Mouse (Mus musculus): ENCODE results near the gene Trpc4ap. TPM values are rescaled to one million over a fixed set of nuclear protein-coding genes. Genes with fewer than 3 reads are reported as not detected.

Gene Trpc4ap
- polyA plus RNA-seq, 2 experiments: 37.3 to 44.7 TPM

GRCm38 (mm10) chr2:155681194-155681593 lies 11.0 kb downstream of the Trpc4ap start:
- 46% methylated on average over 8 of the region's 8 CpGs for WGBS (ENCODE audit: insufficient replicate concordance)
- Histone ChIP-seq H3K4me1 (replicated peaks; ENCODE audit: control insufficient read depth in 2 of 2, insufficient read depth in 2 of 2, low read length in 1 of 2) (peaks cover 0 to 4% of the 10 kb centered on the region in 2 experiments; a peak in 1 of 4 replicates), H3K4me2 (ENCODE audit: low read depth) (no peak overlapping the region), H3K27ac (no peak overlapping the region), H3K9me3 (ENCODE audit: control insufficient read depth, low read length) (no peaks in the 10 kb centered on the region), H3K9ac (replicated peaks) (no peak overlapping the region), H3K27me3 (ENCODE audit: control insufficient read depth, insufficient read depth, low read length) (no peaks in the 10 kb centered on the region), H3K4me3 (ENCODE audit: insufficient read depth in 1 of 2, low read depth in 2 of 2, low read length in 2 of 2) (no peak overlapping the region), H3K36me3 (replicated peaks; ENCODE audit: control insufficient read depth, insufficient read depth, low read depth) (peaks cover 4% of the 10 kb centered on the region)
- no peak for DNase-seq (ENCODE audit: low read depth in 3 of 3, low spot score in 3 of 3)
- ATAC-seq (ENCODE audit: insufficient read depth): no peak
- TF ChIP-seq CTCF (IDR thresholded peaks at IDR 0.05; ENCODE audit: low read depth) (no peak), EP300 (IDR thresholded peaks at IDR 0.05; ENCODE audit: low read depth) (no peak)

- peaks cover 0 to 4% of the 10 kb centered on the region in 2 experiments; a peak in 1 of 4 replicates for H3K4me1 ChIP-seq (replicated peaks; ENCODE audit: control insufficient read depth in 2 of 2, insufficient read depth in 2 of 2, low read length in 1 of 2)
- TF ChIP-seq CTCF (IDR thresholded peaks at IDR 0.05; ENCODE audit: low read depth) (no peak), EP300 (IDR thresholded peaks at IDR 0.05; ENCODE audit: low read depth) (no peak)
- H3K9me3 ChIP-seq (ENCODE audit: control insufficient read depth, low read length): no peaks in the 10 kb centered on the region
- ATAC-seq (ENCODE audit: insufficient read depth) (no peak), DNase-seq (ENCODE audit: low read depth in 3 of 3, low spot score in 3 of 3) (no peak)
- WGBS (ENCODE audit: insufficient replicate concordance): 35% methylated on average over 5 of the region's 5 CpGs
- H3K36me3 ChIP-seq (replicated peaks; ENCODE audit: control insufficient read depth, insufficient read depth, low read depth): peaks cover 1% of the 10 kb centered on the region
- H3K27me3 ChIP-seq (ENCODE audit: control insufficient read depth, insufficient read depth, low read length): no peaks in the 10 kb centered on the region
- no peak overlapping the region for H3K4me2 ChIP-seq (ENCODE audit: low read depth)
- no peak overlapping the region for H3K4me3 ChIP-seq (ENCODE audit: insufficient read depth in 1 of 2, low read depth in 2 of 2, low read length in 2 of 2)
- H3K9ac ChIP-seq (replicated peaks): no peak overlapping the region
- H3K27ac ChIP-seq: no peak overlapping the region
Observed at GRCm38 (mm10) chr2:155680591-155680990, 11.6 kb downstream of the Trpc4ap start.

- WGBS (ENCODE audit: insufficient replicate concordance): 70% methylated on average over 4 of the region's 4 CpGs
- TF ChIP-seq EP300 (IDR thresholded peaks at IDR 0.05; ENCODE audit: low read depth) (no peak), CTCF (IDR thresholded peaks at IDR 0.05; ENCODE audit: low read depth) (no peak)
- ATAC-seq (ENCODE audit: insufficient read depth): no peak
Observed at GRCm38 (mm10) chr2:155679586-155680110, 12.5 kb downstream of the Trpc4ap start.

GRCm38 (mm10) chr2:155675118-155675517 lies 17.1 kb downstream of the Trpc4ap start:
- no peak overlapping the region for H3K4me2 ChIP-seq (ENCODE audit: low read depth)
- no peaks in the 10 kb centered on the region for H3K4me1 ChIP-seq (replicated peaks; ENCODE audit: control insufficient read depth in 2 of 2, insufficient read depth in 2 of 2, low read length in 1 of 2)
- no peak overlapping the region for H3K4me3 ChIP-seq (ENCODE audit: insufficient read depth in 1 of 2, low read depth in 2 of 2, low read length in 2 of 2)
- ATAC-seq (ENCODE audit: insufficient read depth): no peak
- WGBS (ENCODE audit: insufficient replicate concordance): 51% methylated on average over 4 of the region's 4 CpGs
- DNase-seq (ENCODE audit: low read depth in 3 of 3, low spot score in 3 of 3): no peak
- no peaks in the 10 kb centered on the region for H3K9me3 ChIP-seq (ENCODE audit: control insufficient read depth, low read length)
- H3K27ac ChIP-seq: no peak overlapping the region
- H3K9ac ChIP-seq (replicated peaks): no peak overlapping the region
- no peaks in the 10 kb centered on the region for H3K27me3 ChIP-seq (ENCODE audit: control insufficient read depth, insufficient read depth, low read length)
- peaks cover 10% of the 10 kb centered on the region for H3K36me3 ChIP-seq (replicated peaks; ENCODE audit: control insufficient read depth, insufficient read depth, low read depth)
- TF ChIP-seq CTCF (IDR thresholded peaks at IDR 0.05; ENCODE audit: low read depth): no peak
- no peak for TF ChIP-seq EP300 (IDR thresholded peaks at IDR 0.05; ENCODE audit: low read depth)

More at GRCm38 (mm10) chr2:155679586-155680110, 12.5 kb downstream of the Trpc4ap start:
- H3K4me3 ChIP-seq (ENCODE audit: insufficient read depth in 1 of 2, low read depth in 2 of 2, low read length in 2 of 2): no peak overlapping the region
- no peak for DNase-seq (ENCODE audit: low read depth in 3 of 3, low spot score in 3 of 3)
- H3K9ac ChIP-seq (replicated peaks): no peak overlapping the region
- no peak overlapping the region for H3K27ac ChIP-seq
- H3K36me3 ChIP-seq (replicated peaks; ENCODE audit: control insufficient read depth, insufficient read depth, low read depth): no peaks in the 10 kb centered on the region; the same call in 1 of the 2 replicates
- H3K4me2 ChIP-seq (ENCODE audit: low read depth): no peak overlapping the region
- peaks cover 0 to 4% of the 10 kb centered on the region in 2 experiments; a peak in 1 of 4 replicates for H3K4me1 ChIP-seq (replicated peaks; ENCODE audit: control insufficient read depth in 2 of 2, insufficient read depth in 2 of 2, low read length in 1 of 2)
- no peaks in the 10 kb centered on the region for H3K27me3 ChIP-seq (ENCODE audit: control insufficient read depth, insufficient read depth, low read length)
- H3K9me3 ChIP-seq (ENCODE audit: control insufficient read depth, low read length): no peaks in the 10 kb centered on the region

GRCm38 (mm10) chr2:155673546-155673945 lies 18.6 kb downstream of the Trpc4ap start:
- Histone ChIP-seq H3K9me3 (ENCODE audit: control insufficient read depth, low read length) (no peaks in the 10 kb centered on the region), H3K27me3 (ENCODE audit: control insufficient read depth, insufficient read depth, low read length) (no peaks in the 10 kb centered on the region), H3K4me1 (replicated peaks; ENCODE audit: control insufficient read depth in 2 of 2, insufficient read depth in 2 of 2, low read length in 1 of 2) (no peaks in the 10 kb centered on the region), H3K4me3 (ENCODE audit: insufficient read depth in 1 of 2, low read depth in 2 of 2, low read length in 2 of 2) (no peak overlapping the region), H3K9ac (replicated peaks) (no peak overlapping the region), H3K27ac (no peak overlapping the region), H3K4me2 (ENCODE audit: low read depth) (no peak overlapping the region), H3K36me3 (replicated peaks; ENCODE audit: control insufficient read depth, insufficient read depth, low read depth) (peaks cover 10% of the 10 kb centered on the region)
- DNase-seq (ENCODE audit: low read depth in 3 of 3, low spot score in 3 of 3): peak; percentile 41 to 59 (median 47)
- WGBS (ENCODE audit: insufficient replicate concordance): 14% methylated on average over 2 of the region's 2 CpGs
- TF ChIP-seq EP300 (IDR thresholded peaks at IDR 0.05; ENCODE audit: low read depth): no peak
- peak; percentile 75 for TF ChIP-seq CTCF (IDR thresholded peaks at IDR 0.05; ENCODE audit: low read depth)
- ATAC-seq (ENCODE audit: insufficient read depth): no peak

Measured in liver, embryonic 14.5 days (tissue).